Mouse (Mus musculus) spleen, adult 2 months (tissue): Measurements from ENCODE around the gene Kng1.

Source experiments
- CTCF ChIP-seq: fragments of 200-500 bp; IDR thresholded peaks from 2 replicates; pipeline ENCODE4 v1.5.1; 2011; ENCODE audit warnings: mild to moderate bottlenecking, inconsistent platforms; ENCODE audit not compliant: insufficient read depth, insufficient read length, insufficient replicate concordance; ENCODE audit errors: extremely low read depth
- POLR2A ChIP-seq: fragments of 200-500 bp; IDR thresholded peaks from 2 replicates; pipeline ENCODE4 v1.6.1; 2011; ENCODE audit warnings: low read depth, low read length, inconsistent platforms

- TF ChIP-seq POLR2A (no peak), CTCF (no peak)
Observed at GRCm38 (mm10) chr16:23122446-23122845, 64.8 kb downstream of the Kng1 start.
